Mouse (Mus musculus): ENCODE results near the gene Dlgap4. TPM values are rescaled to one million over a fixed set of nuclear protein-coding genes. Genes with fewer than 3 reads are reported as not detected.

Gene Dlgap4
- total and polyA plus RNA-seq, 3 experiments: 12.4 to 38.5 (median 12.7) TPM

- TF ChIP-seq KAT2A (IDR thresholded peaks at IDR 0.05; ENCODE audit: insufficient replicate concordance, low read length): no peak
- no peak for TF ChIP-seq UBTF (IDR thresholded peaks at IDR 0.05; ENCODE audit: low read depth, low read length)
- TF ChIP-seq ZC3H11A (IDR thresholded peaks at IDR 0.05; ENCODE audit: low read depth, low read length): no peak
- Histone ChIP-seq H3K27ac (ENCODE audit: insufficient read depth, low read depth) (no peak overlapping the region), H3K4me2 (ENCODE audit: insufficient read depth, low read depth, poor library complexity, severe bottlenecking) (no peak overlapping the region), H3K4me3 (replicated peaks in 1 of 3; ENCODE audit: low read depth in 2 of 3, low read length in 2 of 3, poor library complexity in 1 of 3) (no peak overlapping the region), H3K79me2 (replicated peaks; ENCODE audit: control insufficient read depth, extremely low read depth, insufficient read depth, poor library complexity, severe bottlenecking) (no peaks in the 10 kb centered on the region), H3K27me3 (replicated peaks) (peaks cover 94% of the 10 kb centered on the region), H3K9me3 (replicated peaks; ENCODE audit: low read length) (no peaks in the 10 kb centered on the region), H3K9ac (ENCODE audit: insufficient read depth, low read depth) (no peak overlapping the region), H3K4me1 (ENCODE audit: control insufficient read depth in 1 of 2, insufficient read depth in 2 of 2) (no peaks in the 10 kb centered on the region), H3K36me3 (replicated peaks in 1 of 2; ENCODE audit: control insufficient read depth in 1 of 2, insufficient read depth in 1 of 2, low read length in 1 of 2) (no peaks in the 10 kb centered on the region)
- in situ Hi-C loops (cut with MboI; ENCODE audit: low pct_ligation_motif_present, low pct_unique_long_range_greater_than_20kb, low sequenced_read_pairs): no loop called here
- dilution Hi-C loops (cut with MboI; ENCODE audit: extremely low pct_ligation_motif_present, extremely low pct_unique_long_range_greater_than_20kb, low sequenced_read_pairs): no loop called here
- no peak for DNase-seq (ENCODE audit: extremely low read depth)
Observed at GRCm38 (mm10) chr2:156620874-156621273, 7.4 kb downstream of the Dlgap4 start.

- Histone ChIP-seq H3K4me2 (ENCODE audit: insufficient read depth, low read depth, poor library complexity, severe bottlenecking) (no peak overlapping the region), H3K79me2 (replicated peaks; ENCODE audit: control insufficient read depth, extremely low read depth, insufficient read depth, poor library complexity, severe bottlenecking) (no peaks in the 10 kb centered on the region), H3K9me3 (replicated peaks; ENCODE audit: low read length) (no peaks in the 10 kb centered on the region), H3K27me3 (replicated peaks) (peaks cover 94% of the 10 kb centered on the region), H3K4me1 (ENCODE audit: control insufficient read depth in 1 of 2, insufficient read depth in 2 of 2) (no peaks in the 10 kb centered on the region), H3K27ac (ENCODE audit: insufficient read depth, low read depth) (no peak overlapping the region), H3K9ac (ENCODE audit: insufficient read depth, low read depth) (no peak overlapping the region), H3K4me3 (replicated peaks in 1 of 3; ENCODE audit: low read depth in 2 of 3, low read length in 2 of 3, poor library complexity in 1 of 3) (no peak overlapping the region), H3K36me3 (replicated peaks in 1 of 2; ENCODE audit: control insufficient read depth in 1 of 2, insufficient read depth in 1 of 2, low read length in 1 of 2) (no peaks in the 10 kb centered on the region)
- dilution Hi-C loops (cut with MboI; ENCODE audit: extremely low pct_ligation_motif_present, extremely low pct_unique_long_range_greater_than_20kb, low sequenced_read_pairs): no loop called here
- TF ChIP-seq ETS1 (conservative IDR thresholded peaks at IDR 0.05; ENCODE audit: low read depth, low read length) (no peak), PAX5 (IDR thresholded peaks at IDR 0.05; ENCODE audit: low read length) (no peak), JUND (conservative IDR thresholded peaks at IDR 0.05; ENCODE audit: low read depth, low read length) (no peak), MAZ (IDR thresholded peaks at IDR 0.05; ENCODE audit: low read depth, low read length) (no peak), TBP (conservative IDR thresholded peaks at IDR 0.05; ENCODE audit: low read depth, low read length) (no peak), ZKSCAN1 (IDR thresholded peaks at IDR 0.05; ENCODE audit: borderline replicate concordance, low read depth, low read length) (no peak), TCF12 (IDR thresholded peaks at IDR 0.05; ENCODE audit: low read depth, low read length) (no peak), RAD21 (IDR thresholded peaks at IDR 0.05; ENCODE audit: low read depth, low read length) (no peak), POLR2AphosphoS2 (IDR thresholded peaks at IDR 0.05; ENCODE audit: low read depth, low read length) (no peak), SMC3 (IDR thresholded peaks at IDR 0.05; ENCODE audit: low read depth, low read length) (no peak), CHD1 (IDR thresholded peaks at IDR 0.05; ENCODE audit: low read depth, low read length) (no peak), MYC (IDR thresholded peaks at IDR 0.05; ENCODE audit: low read depth, low read length) (no peak), NRF1 (IDR thresholded peaks at IDR 0.05; ENCODE audit: low read depth, low read length) (no peak), UBTF (IDR thresholded peaks at IDR 0.05; ENCODE audit: low read depth, low read length) (no peak), CHD2 (IDR thresholded peaks at IDR 0.05; ENCODE audit: low read length) (no peak), MXI1 (IDR thresholded peaks at IDR 0.05; ENCODE audit: low read depth, low read length) (no peak), CTCF (conservative IDR thresholded peaks at IDR 0.05 in 1 of 2, IDR thresholded peaks at IDR 0.05 in 1 of 2; ENCODE audit: low read depth in 2 of 2, low read length in 2 of 2) (no peak), JUN (IDR thresholded peaks at IDR 0.05; ENCODE audit: insufficient read depth, low read depth, low read length) (no peak), EP300 (IDR thresholded peaks at IDR 0.05; ENCODE audit: low read length) (no peak), POLR2A (IDR thresholded peaks at IDR 0.05; ENCODE audit: low read depth, low read length) (no peak)
- DNase-seq (ENCODE audit: extremely low read depth): no peak
- in situ Hi-C loops (cut with MboI; ENCODE audit: low pct_ligation_motif_present, low pct_unique_long_range_greater_than_20kb, low sequenced_read_pairs): no loop called here
Observed at GRCm38 (mm10) chr2:156621449-156621848, 7.9 kb downstream of the Dlgap4 start.
